In genomic region chr5:64296328-64296727, GRCm38 (mm10) we compare ENCODE assay signal across 13 mouse cellular contexts.
DNase-seq lines count a peak whose midpoint lies in the region; ATAC-seq and TF ChIP-seq lines count a peak whose summit lies in the region.
"Had no signal": no experiment of that assay in that cellular context is flagged by ENCODE, and none has a peak within 500 bp of the region (broad histone marks: within the 10 kb centered on the region; RNA-seq: fewer than 3 reads in every experiment).

No protein-coding gene starts in this region.

- no peaks in the 10 kb centered on the region for H3K27me3 ChIP-seq in intestine, postnatal 0 days (replicated peaks; ENCODE audit: control insufficient read depth, insufficient read depth, low read length)
- no peaks in the 10 kb centered on the region for H3K27me3 ChIP-seq in intestine, embryonic 16.5 days (replicated peaks; ENCODE audit: control insufficient read depth, insufficient read depth, low read length)
- H3K27me3 ChIP-seq in lung, embryonic 16.5 days (ENCODE audit: control insufficient read depth, insufficient read depth, low read depth, low read length) = no peaks in the 10 kb centered on the region
- no peaks in the 10 kb centered on the region for H3K27me3 ChIP-seq in heart, postnatal 0 days (ENCODE audit: control insufficient read depth, insufficient read depth, low read length)
- H3K27me3 ChIP-seq: intestine, embryonic 15.5 days had no signal

- H3K4me2 ChIP-seq in intestine, postnatal 0 days (replicated peaks; ENCODE audit: low read depth) = no peak overlapping the region
- no peak overlapping the region for H3K4me2 ChIP-seq in intestine, embryonic 16.5 days (ENCODE audit: low read depth, low read length)
- no peak overlapping the region for H3K4me2 ChIP-seq in lung, embryonic 16.5 days (ENCODE audit: low read depth, low read length)
- no peak overlapping the region for H3K4me2 ChIP-seq in heart, postnatal 0 days (ENCODE audit: low read depth, low read length)
- H3K4me2 ChIP-seq: intestine, embryonic 15.5 days; midbrain, embryonic 11.5 days had no signal

- WGBS in intestine, postnatal 0 days = 75% methylated on average over 7 of the region's 7 CpGs
- WGBS in intestine, embryonic 16.5 days = 83% methylated on average over 7 of the region's 7 CpGs
- WGBS in lung, embryonic 16.5 days = 79% methylated on average over 7 of the region's 7 CpGs
- WGBS in heart, postnatal 0 days = 68% methylated on average over 7 of the region's 7 CpGs
- 73% methylated on average over 7 of the region's 7 CpGs for WGBS in macrophage (ENCODE audit: missing documents)

- DNase-seq in lung, postnatal 14 days = no peak
- DNase-seq in heart, postnatal 0 days (ENCODE audit: low spot score) = no peak
- DNase-seq in retina, postnatal 1 day = no peak
- DNase-seq in thymus, postnatal 0 days (ENCODE audit: low spot score) = no peak
- DNase-seq: right cerebral cortex, postnatal 4 days; thymus, postnatal 14 days had no signal

- peaks cover 15% of the 10 kb centered on the region; the same call in 1 of the 2 replicates for H3K4me1 ChIP-seq in intestine, postnatal 0 days (replicated peaks; ENCODE audit: control insufficient read depth, insufficient read depth, low read length)
- H3K4me1 ChIP-seq in intestine, embryonic 16.5 days (ENCODE audit: control insufficient read depth, insufficient read depth, low read length) = peaks cover 20% of the 10 kb centered on the region
- peaks cover 23% of the 10 kb centered on the region for H3K4me1 ChIP-seq in lung, embryonic 16.5 days (replicated peaks; ENCODE audit: control insufficient read depth, insufficient read depth, low read length)
- H3K4me1 ChIP-seq in heart, postnatal 0 days (ENCODE audit: control insufficient read depth, insufficient read depth) = peaks cover 13% of the 10 kb centered on the region

- no peaks in the 10 kb centered on the region for H3K9me3 ChIP-seq in intestine, postnatal 0 days (ENCODE audit: control insufficient read depth)
- no peaks in the 10 kb centered on the region for H3K9me3 ChIP-seq in intestine, embryonic 16.5 days (ENCODE audit: control insufficient read depth, low read length)
- no peaks in the 10 kb centered on the region for H3K9me3 ChIP-seq in lung, embryonic 16.5 days (ENCODE audit: control insufficient read depth, low read length)
- no peaks in the 10 kb centered on the region for H3K9me3 ChIP-seq in heart, postnatal 0 days (replicated peaks; ENCODE audit: control insufficient read depth, low read length)
- H3K9me3 ChIP-seq: intestine, embryonic 15.5 days had no signal

- TF ChIP-seq CTCF in intestine, postnatal 0 days (IDR thresholded peaks at IDR 0.05; ENCODE audit: low read depth) = peak; percentile 46
- TF ChIP-seq CTCF in heart, postnatal 0 days (IDR thresholded peaks at IDR 0.05; ENCODE audit: low read depth) = no peak

- no peak overlapping the region for H3K27ac ChIP-seq in intestine, postnatal 0 days (ENCODE audit: low read depth, low read length)
- no peak overlapping the region for H3K27ac ChIP-seq in intestine, embryonic 16.5 days (ENCODE audit: low read length)
- H3K27ac ChIP-seq in lung, embryonic 16.5 days (ENCODE audit: low read length) = peak overlapping the region; percentile 51; the same call in 1 of the 2 replicates
- peak overlapping the region; percentile 63 for H3K27ac ChIP-seq in heart, postnatal 0 days (ENCODE audit: low read depth)
- peak overlapping the region; percentile 74 for H3K27ac ChIP-seq in macrophage

- no peak overlapping the region for H3K4me3 ChIP-seq in intestine, postnatal 0 days (ENCODE audit: low read depth, low read length)
- H3K4me3 ChIP-seq in intestine, embryonic 16.5 days (ENCODE audit: low read length) = no peak overlapping the region
- no peak overlapping the region for H3K4me3 ChIP-seq in lung, embryonic 16.5 days (ENCODE audit: low read length)
- no peak overlapping the region for H3K4me3 ChIP-seq in heart, postnatal 0 days (ENCODE audit: low read depth, low read length)
- H3K4me3 ChIP-seq in macrophage (ENCODE audit: inconsistent target) = no peak overlapping the region
- H3K4me3 ChIP-seq: erythroblast, embryonic 14.5 days; intestine, embryonic 15.5 days had no signal

- ATAC-seq in intestine, postnatal 0 days = no peak
- ATAC-seq in intestine, embryonic 16.5 days = no peak
- ATAC-seq in lung, embryonic 16.5 days (ENCODE audit: low read depth) = no peak
- ATAC-seq in heart, postnatal 0 days (ENCODE audit: insufficient read depth, low read depth) = no peak; the same call in 1 of the 2 replicates

- peaks cover 6% of the 10 kb centered on the region; the same call in 1 of the 2 replicates for H3K79me2 ChIP-seq in macrophage (ENCODE audit: inconsistent target)

- H3K36me3 ChIP-seq in intestine, postnatal 0 days (ENCODE audit: control insufficient read depth, insufficient read depth) = peaks cover 54% of the 10 kb centered on the region
- H3K36me3 ChIP-seq in intestine, embryonic 16.5 days (ENCODE audit: control insufficient read depth, insufficient read depth, low read length) = peaks cover 2% of the 10 kb centered on the region; the same call in 1 of the 2 replicates
- peaks cover 2% of the 10 kb centered on the region; the same call in 1 of the 2 replicates for H3K36me3 ChIP-seq in lung, embryonic 16.5 days (ENCODE audit: control insufficient read depth, insufficient read depth, low read length)
- 0 out of 2 replicates have a peak, but pooled peaks cover 11% of the 10 kb centered on the region for H3K36me3 ChIP-seq in heart, postnatal 0 days (replicated peaks; ENCODE audit: control insufficient read depth, insufficient read depth, low read length)
- peaks cover 28% of the 10 kb centered on the region for H3K36me3 ChIP-seq in macrophage (ENCODE audit: inconsistent target)

- H3K9ac ChIP-seq in intestine, postnatal 0 days (ENCODE audit: low read depth, low read length) = no peak overlapping the region
- H3K9ac ChIP-seq in intestine, embryonic 16.5 days (ENCODE audit: low read depth, low read length) = no peak overlapping the region
- no peak overlapping the region for H3K9ac ChIP-seq in lung, embryonic 16.5 days (ENCODE audit: low read length)
- H3K9ac ChIP-seq in heart, postnatal 0 days (replicated peaks; ENCODE audit: low read depth, low read length) = no peak overlapping the region
- H3K9ac ChIP-seq: intestine, embryonic 15.5 days had no signal

- TF ChIP-seq EP300 in heart, postnatal 0 days (IDR thresholded peaks at IDR 0.05; ENCODE audit: low read depth) = no peak

Comparison
In these comparisons a context has a peak if more than half of its experiments do, and no peak if none do; other contexts are left out.
1. H3K27ac ChIP-seq: peak in lung, embryonic 16.5 days (single experiment), heart, postnatal 0 days (single experiment) and macrophage (single experiment); none in intestine, postnatal 0 days (single experiment) and intestine, embryonic 16.5 days (single experiment).